Mouse (Mus musculus): ENCODE measurements around the gene Ifi209. TPM values are rescaled to one million over a fixed set of nuclear protein-coding genes. Genes with fewer than 3 reads are reported as not detected.
"Not testable (repeated sequence)": the region's sequence is repeated elsewhere in the genome, so short reads cannot be mapped to it uniquely, and the experiment has no call there.

Ifi209 gene
- polyA plus RNA-seq, 1 experiment = 0.03 TPM

GRCm38 (mm10) chr1:173645393-173645792 lies 14.7 kb downstream of the Ifi209 start:
- Histone ChIP-seq H3K27ac (ENCODE audit: insufficient read depth, low read depth, low read length) (no peak overlapping the region), H3K4me1 (ENCODE audit: control insufficient read depth, insufficient read depth, insufficient read length, low read length) (no peaks in the 10 kb centered on the region), H3K4me3 (ENCODE audit: low read depth, low read length) (no peak overlapping the region), H3K36me3 (ENCODE audit: control insufficient read depth, insufficient read depth, low read length) (no peaks in the 10 kb centered on the region), H3K27me3 (ENCODE audit: control insufficient read depth, insufficient read depth, low read length) (no peaks in the 10 kb centered on the region)
- whole genome bisulfite sequencing = 72% methylated on average over 2 of the region's 2 CpGs
- TF ChIP-seq POLR2A (IDR thresholded peaks at IDR 0.05; ENCODE audit: low read depth, low read length) (no peak), CTCF (IDR thresholded peaks at IDR 0.05; ENCODE audit: extremely low read depth, insufficient read length, insufficient replicate concordance, low read depth, low read length) (no peak)

DNA sequence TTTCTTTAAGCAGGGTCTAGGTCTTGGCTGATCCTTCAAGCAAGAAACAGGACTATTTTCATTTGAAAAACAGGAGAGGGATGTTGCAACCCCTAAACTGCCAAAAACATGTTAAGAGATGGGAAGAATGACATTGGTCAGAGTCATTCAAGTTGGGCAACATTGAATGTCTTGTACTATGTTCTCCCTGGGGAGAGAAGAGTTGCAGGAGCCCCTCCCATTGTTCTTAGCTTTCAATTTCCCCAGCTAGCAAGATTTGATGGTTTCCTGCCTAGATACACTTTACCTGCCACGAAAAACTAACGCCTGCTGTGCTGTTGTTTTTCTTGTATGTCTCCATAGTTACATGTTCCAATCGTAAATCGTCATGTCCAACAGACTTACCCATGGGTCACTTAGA lies 27.3 kb downstream of the Ifi209 start:
- WGBS = 63% methylated on average over 4 of the region's 4 CpGs

GRCm38 (mm10) chr1:173673458-173674097 lies 42.9 kb downstream of the Ifi209 start, which contains the start of gene Ifi208:
Ifi208 (plus strand) TSS chr1:173673675.
- H3K36me3 ChIP-seq (ENCODE audit: control insufficient read depth, insufficient read depth, low read length); H3K4me1 ChIP-seq (ENCODE audit: control insufficient read depth, insufficient read depth, insufficient read length, low read length); H3K27me3 ChIP-seq (ENCODE audit: control insufficient read depth, insufficient read depth, low read length); H3K4me3 ChIP-seq (ENCODE audit: low read depth, low read length); H3K27ac ChIP-seq (ENCODE audit: insufficient read depth, low read depth, low read length): not testable (repeated sequence)
- WGBS = 30% methylated on average over 3 of the region's 3 CpGs

More for the DNA sequence above, 27.3 kb downstream of the Ifi209 start:
- H3K4me3 ChIP-seq (ENCODE audit: low read depth, low read length) = no peak overlapping the region
- H3K36me3 ChIP-seq (ENCODE audit: control insufficient read depth, insufficient read depth, low read length) = no peaks in the 10 kb centered on the region
- no peaks in the 10 kb centered on the region for H3K27me3 ChIP-seq (ENCODE audit: control insufficient read depth, insufficient read depth, low read length)
- no peak overlapping the region for H3K27ac ChIP-seq (ENCODE audit: insufficient read depth, low read depth, low read length)
- no peaks in the 10 kb centered on the region for H3K4me1 ChIP-seq (ENCODE audit: control insufficient read depth, insufficient read depth, insufficient read length, low read length)
- TF ChIP-seq CTCF (IDR thresholded peaks at IDR 0.05; ENCODE audit: extremely low read depth, insufficient read length, insufficient replicate concordance, low read depth, low read length) (no peak), POLR2A (IDR thresholded peaks at IDR 0.05; ENCODE audit: low read depth, low read length) (no peak)

DNA sequence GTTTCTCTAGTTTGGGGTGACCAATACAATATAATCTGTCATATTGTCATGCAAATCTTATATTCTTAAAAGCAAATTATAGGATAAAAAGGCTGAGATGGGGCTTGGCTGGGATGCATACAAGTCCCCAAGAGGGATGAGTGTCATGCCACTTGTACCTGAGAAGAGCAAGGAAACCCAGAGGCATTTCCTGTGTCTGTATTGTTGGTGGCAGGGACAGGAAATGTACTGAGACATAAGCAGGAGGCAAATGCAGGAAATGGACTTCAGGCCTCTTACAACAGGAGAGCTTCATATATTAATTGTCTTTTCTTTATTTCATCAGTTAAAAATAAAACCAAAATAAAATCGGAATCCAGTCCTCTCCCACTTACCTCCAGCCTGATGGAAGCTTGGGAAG lies 47.9 kb downstream of the Ifi209 start:
- H3K4me1 ChIP-seq (ENCODE audit: control insufficient read depth, insufficient read depth, insufficient read length, low read length); H3K4me3 ChIP-seq (ENCODE audit: low read depth, low read length); H3K36me3 ChIP-seq (ENCODE audit: control insufficient read depth, insufficient read depth, low read length); H3K27ac ChIP-seq (ENCODE audit: insufficient read depth, low read depth, low read length); H3K27me3 ChIP-seq (ENCODE audit: control insufficient read depth, insufficient read depth, low read length): not testable (repeated sequence)
- whole genome bisulfite sequencing = 73% methylated on average over 1 of the region's 1 CpGs

- no peaks in the 10 kb centered on the region for H3K27me3 ChIP-seq (ENCODE audit: control insufficient read depth, insufficient read depth, low read length)
- 93% methylated on average over 1 of the region's 1 CpGs for WGBS
These were observed 63.6 kb downstream of the Ifi209 start for GRCm38 (mm10) chr1:173694270-173694669.

More at GRCm38 (mm10) chr1:173694270-173694669, 63.6 kb downstream of the Ifi209 start:
- Histone ChIP-seq H3K4me1 (ENCODE audit: control insufficient read depth, insufficient read depth, insufficient read length, low read length) (no peaks in the 10 kb centered on the region), H3K36me3 (ENCODE audit: control insufficient read depth, insufficient read depth, low read length) (no peaks in the 10 kb centered on the region), H3K27ac (ENCODE audit: insufficient read depth, low read depth, low read length) (no peak overlapping the region), H3K4me3 (ENCODE audit: low read depth, low read length) (no peak overlapping the region)
- no peak for TF ChIP-seq CTCF (IDR thresholded peaks at IDR 0.05; ENCODE audit: extremely low read depth, insufficient read length, insufficient replicate concordance, low read depth, low read length)
- no peak for TF ChIP-seq POLR2A (IDR thresholded peaks at IDR 0.05; ENCODE audit: low read depth, low read length)

Other genes with a start within 250 kb of the Ifi209 start
- 0.52 and 1.2 TPM in 2 replicates for gene Ifi206, start 139.9 kb upstream of the Ifi209 start, polyA plus RNA-seq (2012; rRNA removed)
- gene Ifi214, start 95.0 kb upstream of the Ifi209 start, polyA plus RNA-seq (2012; rRNA removed) = not detected in 2 replicates
- gene Ifi213, start 31.6 kb upstream of the Ifi209 start, polyA plus RNA-seq (2012; rRNA removed) = 0.47 and 0.87 TPM in 2 replicates
- gene Ifi208, start 42.8 kb downstream of the Ifi209 start, polyA plus RNA-seq (2012; rRNA removed) = 0.36 and 0.52 TPM in 2 replicates
- 1.3 and 1.8 TPM in 2 replicates for gene Ifi207, start 110.8 kb downstream of the Ifi209 start, polyA plus RNA-seq (2012; rRNA removed)
- 0.06 and 0.14 TPM in 2 replicates for gene Ifi204, start 136.0 kb downstream of the Ifi209 start, polyA plus RNA-seq (2012; rRNA removed)

Measured in small intestine, adult 2 months (tissue).